Mouse (Mus musculus) liver, embryonic 14.5 days (tissue): ENCODE results near the gene Gmfb. TPM values are rescaled to one million over a fixed set of nuclear protein-coding genes. Genes with fewer than 3 reads are reported as not detected.

Source experiments
- ATAC-seq: fragments of 200-750 bp; cut with Nextera tagmentation; 2 replicates; pipeline ENCODE4 v1.8.0; 2017; ENCODE audit warnings: moderate number of reproducible peaks, mild to moderate bottlenecking, moderate library complexity; ENCODE audit not compliant: insufficient read depth
- DNase-seq, 3 experiments: peaks; one replicate each; pipeline ENCODE4 v3.0.0-alpha.2; 2012 to 2013; ENCODE audit warnings: low read depth in 3 of 3, low spot score in 3 of 3
- H3K27ac ChIP-seq: fragments of 300-500 bp; sonication (generic); 2 replicates; pipeline ENCODE4 v1.5.1; 2014; ENCODE audit warnings: moderate library complexity, mild to moderate bottlenecking, control low read depth, inconsistent platforms
- H3K27me3 ChIP-seq: fragments of 300-500 bp; sonication (generic); 2 replicates; pipeline ENCODE4 v1.6.1; 2014; ENCODE audit warnings: mild to moderate bottlenecking, low read length, moderate library complexity; ENCODE audit not compliant: control insufficient read depth, insufficient read depth
- H3K36me3 ChIP-seq: fragments of 300-500 bp; sonication (generic); replicated peaks from 2 replicates; pipeline ENCODE4 v1.6.1; 2014; ENCODE audit warnings: low read depth; ENCODE audit not compliant: control insufficient read depth, insufficient read depth
- H3K4me1 ChIP-seq, 2 experiments: fragments of 200-500 bp in 1 of 2; fragments of 300-500 bp in 1 of 2; sonication (generic) in 1 of 2; replicated peaks; 2 replicates each; pipeline ENCODE4 v1.6.1; 2012 to 2014; ENCODE audit warnings: antibody characterized with exemption in 1 of 2, inconsistent platforms in 1 of 2, low read length in 1 of 2; ENCODE audit not compliant: control insufficient read depth in 2 of 2, insufficient read depth in 2 of 2
- H3K4me2 ChIP-seq: fragments of 300-500 bp; sonication (generic); 2 replicates; pipeline ENCODE4 v1.6.1; 2014; ENCODE audit warnings: low read depth, mild to moderate bottlenecking, control low read depth, moderate library complexity
- H3K4me3 ChIP-seq, 2 experiments: fragments of 200-500 bp in 1 of 2; fragments of 300-500 bp in 1 of 2; sonication (generic) in 1 of 2; 2 replicates each; pipeline ENCODE4 v1.5.1; 2012 to 2014; ENCODE audit warnings: low read depth in 2 of 2, low read length in 2 of 2, mild to moderate bottlenecking in 2 of 2, control low read depth in 1 of 2, inconsistent platforms in 1 of 2, moderate library complexity in 1 of 2; ENCODE audit not compliant: insufficient read depth in 1 of 2
- H3K9ac ChIP-seq: fragments of 300-500 bp; sonication (generic); replicated peaks from 2 replicates; pipeline ENCODE4 v1.6.1; 2014; ENCODE audit warnings: mild to moderate bottlenecking, control low read depth, moderate library complexity
- H3K9me3 ChIP-seq: fragments of 300-500 bp; sonication (generic); 2 replicates; pipeline ENCODE4 v1.6.1; 2016; ENCODE audit warnings: low read length, mixed read lengths; ENCODE audit not compliant: control insufficient read depth
- CTCF ChIP-seq: IDR thresholded peaks from 2 replicates; pipeline ENCODE4 v1.5.1; 2016; ENCODE audit warnings: antibody characterized with exemption, low read depth, control low read depth
- EP300 ChIP-seq: IDR thresholded peaks from 2 replicates; pipeline ENCODE4 v1.6.1; 2016; ENCODE audit warnings: antibody characterized with exemption, low read depth
- WGBS: fragments of 180-500 bp; shearing (Covaris S2); extraction: QIAGEN DNeasy Blood & Tissue Kit; methylation state at CpG from one replicate; pipeline ENCODE4 v1.1.7; 2014; ENCODE audit not compliant: insufficient replicate concordance; 5-methylcytosine and 5-hydroxymethylcytosine counted together
- polyA plus RNA-seq, 2 experiments: library from polyadenylated mRNA; depleted of rRNA in 1 of 2; stranded (reverse) in 1 of 2; unstranded in 1 of 2; fragments of >200 nt; fragmentation: Nextera tagmentation in 1 of 2; extraction: Ambion mirVana in 1 of 2; gene quantifications; 2 replicates each; pipeline versions ENCODE4 v1.2.1 to v1.2.3; 2012 to 2014

Gene Gmfb
- 9.3 and 13.8 TPM in 2 replicates for polyA plus RNA-seq (2012; rRNA removed)
- 33.9 and 34.5 TPM in 2 replicates for polyA plus RNA-seq (2014; fragmentation: Nextera tagmentation; extraction: Ambion mirVana)

- TF ChIP-seq EP300 (peak; percentile 47; the same call in 1 of the 2 replicates), CTCF (peak; percentile 53)
- WGBS, result 1% methylated on average over 65 of the region's 65 CpGs
- ATAC-seq, result peak; percentile 94
These were observed at the start of gene Gmfb for GRCm38 (mm10) chr14:46821873-46822716. Gmfb (minus strand) TSS chr14:46822242.

GRCm38 (mm10) chr14:46862922-46863321 is 40.9 kb upstream of the Gmfb start:
- H3K27ac ChIP-seq, result no peak overlapping the region
- WGBS, result 59% methylated on average over 5 of the region's 5 CpGs
- H3K4me2 ChIP-seq, result no peak overlapping the region
- no peak overlapping the region for H3K4me3 ChIP-seq
- no peaks in the 10 kb centered on the region for H3K27me3 ChIP-seq
- no peak overlapping the region for H3K9ac ChIP-seq
- ATAC-seq (no peak), DNase-seq (no peak)
- no peaks in the 10 kb centered on the region for H3K36me3 ChIP-seq
- TF ChIP-seq EP300 (no peak), CTCF (no peak)
- no peaks in the 10 kb centered on the region for H3K4me1 ChIP-seq
- H3K9me3 ChIP-seq, result no peaks in the 10 kb centered on the region

More at GRCm38 (mm10) chr14:46821873-46822716, at the start of gene Gmfb:
- Histone ChIP-seq H3K4me2 (peak within 1 kb of the TSS; percentile 94), H3K27me3 (no peaks in the 10 kb centered on the region), H3K9me3 (no peaks in the 10 kb centered on the region), H3K4me1 (peaks cover 8 to 26% of the 10 kb centered on the region in 2 experiments), H3K9ac (peak within 1 kb of the TSS; percentile 74), H3K27ac (peak within 1 kb of the TSS; percentile 35), H3K4me3 (peak within 1 kb of the TSS; percentile 68 to 77), H3K36me3 (peaks cover 2% of the 10 kb centered on the region; the same call in 1 of the 2 replicates)
- DNase-seq, result peak; percentile 82 to 84 (median 83)

- TF ChIP-seq EP300 (no peak), CTCF (no peak)
- no peak overlapping the region for H3K4me3 ChIP-seq
- no peak overlapping the region for H3K9ac ChIP-seq
- DNase-seq, result no peak
- no peaks in the 10 kb centered on the region for H3K27me3 ChIP-seq
- ATAC-seq, result no peak
- H3K4me1 ChIP-seq, result no peaks in the 10 kb centered on the region
- 73% methylated on average over 11 of the region's 11 CpGs for WGBS
- H3K27ac ChIP-seq, result no peak overlapping the region
- H3K9me3 ChIP-seq, result no peaks in the 10 kb centered on the region
- no peak overlapping the region for H3K4me2 ChIP-seq
- no peaks in the 10 kb centered on the region for H3K36me3 ChIP-seq
These were observed 31.6 kb upstream of the Gmfb start for GRCm38 (mm10) chr14:46853677-46854076.

- H3K4me3 ChIP-seq, result no peak overlapping the region
- no peak for DNase-seq
These were observed 27.7 kb upstream of the Gmfb start for GRCm38 (mm10) chr14:46849769-46850168.

GRCm38 (mm10) chr14:46848736-46849135 is 26.7 kb upstream of the Gmfb start:
- H3K36me3 ChIP-seq, result no peaks in the 10 kb centered on the region
- no peaks in the 10 kb centered on the region for H3K9me3 ChIP-seq
- no peak overlapping the region for H3K4me2 ChIP-seq
- no peaks in the 10 kb centered on the region for H3K4me1 ChIP-seq
- no peaks in the 10 kb centered on the region for H3K27me3 ChIP-seq
- no peak overlapping the region for H3K9ac ChIP-seq
- no peak for ATAC-seq
- H3K27ac ChIP-seq, result no peak overlapping the region
- no peak overlapping the region for H3K4me3 ChIP-seq
- TF ChIP-seq CTCF (no peak), EP300 (no peak)
- no peak for DNase-seq
- 62% methylated on average over 5 of the region's 5 CpGs for WGBS

More at GRCm38 (mm10) chr14:46849769-46850168, 27.7 kb upstream of the Gmfb start:
- H3K4me1 ChIP-seq, result no peaks in the 10 kb centered on the region
- H3K27ac ChIP-seq, result no peak overlapping the region
- H3K4me2 ChIP-seq, result no peak overlapping the region
- no peak for ATAC-seq
- H3K9ac ChIP-seq, result no peak overlapping the region
- H3K9me3 ChIP-seq, result no peaks in the 10 kb centered on the region
- no peaks in the 10 kb centered on the region for H3K27me3 ChIP-seq
- 56% methylated on average over 1 of the region's 1 CpGs for WGBS
- no peaks in the 10 kb centered on the region for H3K36me3 ChIP-seq
- TF ChIP-seq CTCF (no peak), EP300 (no peak)
